Mouse (Mus musculus) liver, adult 2 months (tissue): ENCODE results near the gene Bmp2k.

Source experiments
- CTCF ChIP-seq: fragments of 200-500 bp; IDR thresholded peaks from 2 replicates; pipeline ENCODE4 v1.5.1; 2011; ENCODE audit warnings: low read depth, low read length, control low read depth
- POLR2A ChIP-seq: fragments of 200-500 bp; IDR thresholded peaks from 2 replicates; pipeline ENCODE4 v1.6.1; 2011; ENCODE audit warnings: low read length, control low read depth; ENCODE audit not compliant: insufficient read depth; ENCODE audit errors: extremely low read depth

GRCm38 (mm10) chr5:96974661-96975060 lies 22.8 kb upstream of the Bmp2k start:
- no peak for TF ChIP-seq POLR2A
- TF ChIP-seq CTCF = no peak
